Mouse (Mus musculus): ENCODE data around the gene Rab17. TPM values are rescaled to one million over a fixed set of nuclear protein-coding genes. Genes with fewer than 3 reads are reported as not detected.

Gene Rab17
- polyA plus RNA-seq, 1 experiment = 0.02 TPM

DNA sequence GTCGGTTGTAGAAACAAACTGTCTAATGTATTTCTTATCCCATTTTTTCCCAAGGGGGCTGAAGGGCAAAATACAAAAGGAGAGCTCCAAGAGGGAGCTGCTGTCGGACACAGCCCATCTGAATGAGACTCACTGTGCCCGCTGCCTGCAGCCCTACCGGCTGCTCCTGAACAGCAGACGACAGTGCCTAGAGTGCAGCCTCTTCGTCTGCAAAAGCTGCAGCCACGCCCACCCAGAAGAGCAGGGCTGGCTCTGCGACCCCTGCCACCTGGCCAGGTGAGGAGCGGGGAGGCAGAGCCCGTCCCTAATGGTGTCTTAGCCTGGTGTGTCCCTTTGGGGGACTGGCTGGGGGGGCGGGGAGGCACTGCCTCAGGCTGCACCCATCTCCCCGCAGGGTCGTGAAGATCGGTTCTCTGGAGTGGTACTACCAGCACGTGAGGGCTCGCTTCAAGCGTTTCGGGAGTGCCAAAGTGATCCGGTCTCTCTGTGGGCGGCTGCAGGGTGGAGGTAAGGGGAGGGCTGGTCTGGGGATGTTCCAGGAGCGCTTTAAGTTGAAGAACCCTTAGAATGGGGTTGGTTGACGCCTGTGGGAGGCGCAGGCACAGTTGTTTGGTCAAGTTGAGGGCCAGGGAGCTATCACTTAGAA lies 41.4 kb downstream of the Rab17 start:
- TF ChIP-seq CTCF (IDR thresholded peaks at IDR 0.05; ENCODE audit: control insufficient read depth, insufficient read depth, insufficient read length) (no peak), MYOD1 (IDR thresholded peaks at IDR 0.05; ENCODE audit: control insufficient read depth, insufficient read length, low read depth) (no peak), CEBPB (IDR thresholded peaks at IDR 0.05; ENCODE audit: low read depth) (no peak), MAX (IDR thresholded peaks at IDR 0.05) (no peak), MYOG (IDR thresholded peaks at IDR 0.05; ENCODE audit: control insufficient read depth, extremely low read depth, insufficient read length) (no peak), FOSL1 (IDR thresholded peaks at IDR 0.05; ENCODE audit: insufficient read depth, low read length, poor library complexity, severe bottlenecking) (no peak), USF1 (IDR thresholded peaks at IDR 0.05; ENCODE audit: low read depth) (no peak)
- no peak overlapping the region for H3K4me3 ChIP-seq (ENCODE audit: insufficient read depth, poor library complexity, severe bottlenecking)
- no peak overlapping the region for H3ac ChIP-seq (ENCODE audit: control insufficient read depth, insufficient read length, low read depth)
- H3K79me3 ChIP-seq (ENCODE audit: low read depth) = no peaks in the 10 kb centered on the region
- H3K36me3 ChIP-seq (ENCODE audit: control insufficient read depth, insufficient read depth) = no peaks in the 10 kb centered on the region
- no peaks in the 10 kb centered on the region for H3K27me3 ChIP-seq (ENCODE audit: control insufficient read depth, insufficient read depth, insufficient read length)
- H3K79me2 ChIP-seq (ENCODE audit: control insufficient read depth, insufficient read depth) = no peaks in the 10 kb centered on the region

GRCm38 (mm10) chr1:90927308-90927707 lies 42.2 kb downstream of the Rab17 start:
- Histone ChIP-seq H3K36me3 (ENCODE audit: control insufficient read depth, insufficient read depth) (no peaks in the 10 kb centered on the region), H3ac (ENCODE audit: control insufficient read depth, insufficient read length, low read depth) (no peak overlapping the region), H3K79me2 (ENCODE audit: control insufficient read depth, insufficient read depth) (no peaks in the 10 kb centered on the region), H3K27me3 (ENCODE audit: control insufficient read depth, insufficient read depth, insufficient read length) (no peaks in the 10 kb centered on the region), H3K79me3 (ENCODE audit: low read depth) (no peaks in the 10 kb centered on the region), H3K4me3 (ENCODE audit: insufficient read depth, poor library complexity, severe bottlenecking) (no peak overlapping the region)
- TF ChIP-seq USF1 (IDR thresholded peaks at IDR 0.05; ENCODE audit: low read depth) (no peak), CTCF (IDR thresholded peaks at IDR 0.05; ENCODE audit: control insufficient read depth, insufficient read depth, insufficient read length) (no peak), MYOD1 (IDR thresholded peaks at IDR 0.05; ENCODE audit: control insufficient read depth, insufficient read length, low read depth) (no peak)

DNA sequence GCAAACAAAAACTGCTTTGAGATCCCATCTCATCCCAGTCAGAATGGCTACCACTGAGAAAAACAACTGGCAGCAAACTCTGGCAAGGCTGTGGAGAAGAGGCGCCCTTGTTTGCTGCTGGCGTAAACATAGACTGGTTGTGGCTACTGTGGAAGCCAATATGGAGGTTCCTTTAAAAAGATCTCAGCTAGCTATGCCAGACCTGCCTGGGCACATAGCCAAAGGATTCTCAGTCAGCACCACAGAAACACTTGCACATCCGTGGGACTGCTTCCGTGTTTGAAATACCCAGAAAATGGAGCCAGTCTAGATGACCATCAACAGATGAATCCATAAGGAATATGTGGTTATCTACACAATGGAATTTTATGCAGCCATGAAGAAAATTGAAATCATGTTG lies 43.4 kb downstream of the Rab17 start:
- Histone ChIP-seq H3K79me2 (ENCODE audit: control insufficient read depth, insufficient read depth) (no peaks in the 10 kb centered on the region), H3K36me3 (ENCODE audit: control insufficient read depth, insufficient read depth) (no peaks in the 10 kb centered on the region), H3ac (ENCODE audit: control insufficient read depth, insufficient read length, low read depth) (no peak overlapping the region), H3K27me3 (ENCODE audit: control insufficient read depth, insufficient read depth, insufficient read length) (no peaks in the 10 kb centered on the region), H3K79me3 (ENCODE audit: low read depth) (no peaks in the 10 kb centered on the region), H3K4me3 (ENCODE audit: insufficient read depth, poor library complexity, severe bottlenecking) (no peak overlapping the region)
- TF ChIP-seq CEBPB (IDR thresholded peaks at IDR 0.05; ENCODE audit: low read depth) = no peak
- TF ChIP-seq MAX (IDR thresholded peaks at IDR 0.05) = no peak
- TF ChIP-seq FOSL1 (IDR thresholded peaks at IDR 0.05; ENCODE audit: insufficient read depth, low read length, poor library complexity, severe bottlenecking) = no peak
- no peak for TF ChIP-seq MYOD1 (IDR thresholded peaks at IDR 0.05; ENCODE audit: control insufficient read depth, insufficient read length, low read depth)
- no peak for TF ChIP-seq USF1 (IDR thresholded peaks at IDR 0.05; ENCODE audit: low read depth)
- TF ChIP-seq MYOG (IDR thresholded peaks at IDR 0.05; ENCODE audit: control insufficient read depth, extremely low read depth, insufficient read length) = no peak
- TF ChIP-seq CTCF (IDR thresholded peaks at IDR 0.05; ENCODE audit: control insufficient read depth, insufficient read depth, insufficient read length) = no peak

DNA sequence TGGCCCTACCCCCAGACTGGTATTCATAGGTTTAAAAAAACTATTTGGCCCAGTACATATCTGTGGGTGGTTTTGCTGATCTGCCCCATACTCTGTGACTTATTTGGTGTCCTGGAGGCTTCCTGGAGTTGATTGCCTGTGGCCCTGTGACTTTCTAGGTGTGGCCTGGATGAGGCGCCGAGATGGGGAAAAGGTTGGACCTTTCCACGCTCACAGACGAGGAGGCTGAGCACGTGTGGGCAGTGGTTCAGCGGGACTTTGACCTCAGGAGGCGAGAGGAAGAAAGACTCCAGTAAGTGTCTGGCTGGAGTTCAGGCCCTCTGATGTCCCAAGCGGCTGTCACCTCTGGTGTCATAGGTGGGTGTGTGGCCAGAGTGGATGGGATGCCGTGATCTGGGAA lies 47.8 kb downstream of the Rab17 start:
- H3K79me2 ChIP-seq (ENCODE audit: control insufficient read depth, insufficient read depth) = no peaks in the 10 kb centered on the region
- no peak overlapping the region for H3K4me3 ChIP-seq (ENCODE audit: insufficient read depth, poor library complexity, severe bottlenecking)
- no peak for TF ChIP-seq FOSL1 (IDR thresholded peaks at IDR 0.05; ENCODE audit: insufficient read depth, low read length, poor library complexity, severe bottlenecking)
- TF ChIP-seq MYOG (IDR thresholded peaks at IDR 0.05; ENCODE audit: control insufficient read depth, extremely low read depth, insufficient read length) = no peak
- no peak for TF ChIP-seq CEBPB (IDR thresholded peaks at IDR 0.05; ENCODE audit: low read depth)
- TF ChIP-seq USF1 (IDR thresholded peaks at IDR 0.05; ENCODE audit: low read depth) = no peak
- no peak for TF ChIP-seq MYOD1 (IDR thresholded peaks at IDR 0.05; ENCODE audit: control insufficient read depth, insufficient read length, low read depth)
- no peak for TF ChIP-seq CTCF (IDR thresholded peaks at IDR 0.05; ENCODE audit: control insufficient read depth, insufficient read depth, insufficient read length)
- no peak for TF ChIP-seq MAX (IDR thresholded peaks at IDR 0.05)
- no peak overlapping the region for H3ac ChIP-seq (ENCODE audit: control insufficient read depth, insufficient read length, low read depth)
- H3K79me3 ChIP-seq (ENCODE audit: low read depth) = no peaks in the 10 kb centered on the region
- H3K36me3 ChIP-seq (ENCODE audit: control insufficient read depth, insufficient read depth) = no peaks in the 10 kb centered on the region
- no peaks in the 10 kb centered on the region for H3K27me3 ChIP-seq (ENCODE audit: control insufficient read depth, insufficient read depth, insufficient read length)

DNA sequence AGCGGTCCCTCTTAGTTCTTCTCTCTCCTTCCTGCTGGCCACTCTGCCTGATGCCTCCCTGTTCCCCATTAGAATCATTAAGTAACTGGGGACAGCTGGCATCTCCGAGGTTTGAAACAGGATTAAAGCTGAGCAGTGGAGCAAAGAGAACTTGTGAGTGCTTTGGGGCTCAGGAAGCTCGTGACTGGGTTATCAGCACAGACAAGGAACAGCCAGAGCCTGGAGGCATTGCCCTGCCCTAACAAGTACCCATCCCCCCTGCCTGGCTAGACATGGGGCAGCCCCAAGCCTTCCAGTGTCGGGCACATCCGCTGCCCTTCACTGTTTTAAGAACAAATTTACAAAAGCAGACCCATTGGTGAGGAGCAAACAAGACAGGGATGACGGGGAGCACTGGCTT lies 52.0 kb downstream of the Rab17 start:
- Histone ChIP-seq H3K36me3 (ENCODE audit: control insufficient read depth, insufficient read depth) (no peaks in the 10 kb centered on the region), H3K79me3 (ENCODE audit: low read depth) (no peaks in the 10 kb centered on the region), H3K4me3 (ENCODE audit: insufficient read depth, poor library complexity, severe bottlenecking) (no peak overlapping the region), H3K79me2 (ENCODE audit: control insufficient read depth, insufficient read depth) (no peaks in the 10 kb centered on the region), H3K27me3 (ENCODE audit: control insufficient read depth, insufficient read depth, insufficient read length) (no peaks in the 10 kb centered on the region), H3ac (ENCODE audit: control insufficient read depth, insufficient read length, low read depth) (no peak overlapping the region)
- no peak for TF ChIP-seq FOSL1 (IDR thresholded peaks at IDR 0.05; ENCODE audit: insufficient read depth, low read length, poor library complexity, severe bottlenecking)
- no peak for TF ChIP-seq MAX (IDR thresholded peaks at IDR 0.05)
- TF ChIP-seq CTCF (IDR thresholded peaks at IDR 0.05; ENCODE audit: control insufficient read depth, insufficient read depth, insufficient read length) = no peak
- no peak for TF ChIP-seq MYOD1 (IDR thresholded peaks at IDR 0.05; ENCODE audit: control insufficient read depth, insufficient read length, low read depth)
- TF ChIP-seq CEBPB (IDR thresholded peaks at IDR 0.05; ENCODE audit: low read depth) = no peak
- TF ChIP-seq MYOG (IDR thresholded peaks at IDR 0.05; ENCODE audit: control insufficient read depth, extremely low read depth, insufficient read length) = no peak
- no peak for TF ChIP-seq USF1 (IDR thresholded peaks at IDR 0.05; ENCODE audit: low read depth)
